Mouse (Mus musculus) T-cell, adult 2 months (primary cell): ENCODE results near the gene Gm9944.

Source experiments
- DNase-seq: peaks from one replicate; pipeline ENCODE4 v3.0.0; 2022; ENCODE audit warnings: low spot score

Gm9944 gene

DNA sequence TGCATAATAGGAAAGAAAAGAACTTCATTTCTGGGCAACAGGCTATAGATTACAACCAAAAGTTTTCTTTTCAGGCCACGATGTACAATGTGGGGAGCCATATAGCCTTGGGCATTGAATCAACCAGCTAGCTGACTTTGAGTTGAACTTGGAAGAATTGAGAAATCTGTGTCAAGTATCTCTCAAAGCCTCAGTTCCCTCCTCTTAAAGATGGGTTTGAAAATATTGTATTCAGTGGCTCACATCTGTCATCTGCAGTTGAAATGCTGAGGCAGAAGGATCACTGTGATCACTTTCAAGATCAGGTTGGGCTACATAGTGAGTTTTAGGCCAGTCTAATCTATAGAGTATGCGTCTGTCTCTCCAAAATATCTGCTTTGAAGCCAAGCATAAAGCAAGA lies at the start of gene Gm9944:
Gm9944 (minus strand) TSS at position 101 of the 400 bp plus-strand sequence.
- DNase-seq: no peak

DNA sequence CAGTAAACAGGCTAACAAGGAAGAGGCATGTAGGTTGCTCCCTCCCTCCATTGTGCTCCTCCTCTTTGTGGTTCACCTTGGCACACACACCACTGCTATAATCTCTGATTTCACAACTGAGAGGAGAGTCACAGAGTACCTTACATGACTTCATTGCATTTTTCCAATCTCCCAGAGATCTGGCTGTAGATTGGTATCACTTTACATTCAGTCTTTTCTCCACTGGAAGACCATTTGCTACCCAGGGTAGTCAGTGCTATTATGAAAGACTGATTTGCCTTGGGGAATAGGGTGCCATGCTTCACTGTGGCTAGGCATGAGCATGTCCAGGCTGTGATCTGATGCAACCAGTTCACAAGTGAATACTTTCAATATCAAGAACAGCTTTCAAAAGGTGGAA lies 40.2 kb upstream of the Gm9944 start:
- no peak for DNase-seq

DNA sequence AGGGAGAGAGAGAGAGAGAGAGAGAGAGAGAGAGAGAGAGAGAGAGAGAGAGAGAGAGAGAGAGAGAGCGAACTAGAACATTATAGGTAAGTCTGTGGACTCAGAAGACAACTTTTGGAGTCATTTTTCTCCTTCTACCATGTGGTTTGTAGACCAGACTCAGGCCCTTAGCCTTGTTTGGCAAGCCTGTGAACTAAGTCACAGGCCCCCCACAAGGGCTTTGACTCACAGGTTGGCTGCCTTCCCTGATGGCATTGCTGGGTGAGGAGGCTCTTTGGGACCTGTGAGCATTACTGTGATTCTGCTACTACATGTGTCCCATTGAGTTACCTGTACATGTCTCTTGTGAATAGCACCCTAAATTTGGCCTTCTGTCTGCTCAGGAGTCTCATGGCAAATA lies 15.0 kb upstream of the Gm9944 start:
- no peak for DNase-seq

DNA sequence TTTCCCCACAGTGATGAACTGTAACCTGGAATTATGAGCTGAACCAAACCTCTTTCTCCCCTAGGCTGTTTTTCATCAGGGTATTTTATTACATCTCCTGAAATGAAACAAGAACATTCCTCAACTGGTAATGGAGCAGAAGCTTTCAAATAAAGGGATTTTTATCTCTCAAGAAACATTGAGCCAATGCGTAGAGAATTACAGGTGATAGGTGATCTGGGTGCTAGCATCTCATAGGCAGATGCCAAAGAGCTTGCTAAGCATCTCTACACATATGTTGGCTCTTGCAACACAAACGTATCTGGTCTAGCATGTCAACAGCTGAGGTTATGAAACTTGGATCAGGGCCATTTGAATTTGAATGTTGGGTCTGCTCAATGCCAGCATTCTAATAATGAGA lies 12.1 kb upstream of the Gm9944 start:
- no peak for DNase-seq

DNA sequence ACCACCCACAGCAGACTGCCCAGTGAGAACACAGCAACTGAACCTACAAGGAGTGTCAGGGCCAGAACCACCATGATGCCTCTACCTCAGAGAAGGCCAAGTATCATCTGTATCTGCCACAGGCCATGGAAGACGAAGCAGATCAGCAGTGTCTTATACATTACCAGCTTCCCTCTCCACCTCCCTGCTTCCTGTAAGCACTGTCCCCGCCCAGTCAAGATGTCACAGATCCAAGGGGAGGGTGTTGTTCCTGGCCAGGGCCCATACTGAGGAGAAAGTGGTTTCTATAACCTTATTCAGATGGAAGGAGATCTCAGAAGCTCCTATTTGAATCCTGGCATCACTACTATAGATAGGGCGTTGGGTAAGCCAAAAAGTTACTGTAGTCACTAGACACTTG lies 10.5 kb upstream of the Gm9944 start, which contains the start of gene Aadacl3:
Aadacl3 (minus strand) TSS at position 101 of the 400 bp plus-strand sequence.
- DNase-seq: no peak

DNA sequence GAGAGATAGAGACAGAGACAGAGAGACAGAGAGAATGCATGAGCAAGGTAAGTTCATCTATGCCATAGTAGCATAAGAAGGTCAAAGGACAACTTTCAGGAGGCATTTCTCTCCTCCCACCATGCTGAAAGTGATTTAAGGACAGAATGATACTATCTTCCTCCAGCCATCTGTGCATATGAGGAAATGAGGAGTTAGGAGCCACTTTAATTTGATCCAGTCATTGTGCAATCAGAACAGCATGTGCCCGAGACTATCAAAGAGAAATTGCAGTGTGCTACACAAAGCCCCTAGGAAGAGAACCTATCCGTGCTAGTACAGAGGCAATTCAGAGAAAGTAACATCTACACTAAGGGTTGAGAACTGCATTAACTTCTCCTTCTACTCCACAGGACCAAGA lies 4.6 kb downstream of the Gm9944 start:
- no peak for DNase-seq

DNA sequence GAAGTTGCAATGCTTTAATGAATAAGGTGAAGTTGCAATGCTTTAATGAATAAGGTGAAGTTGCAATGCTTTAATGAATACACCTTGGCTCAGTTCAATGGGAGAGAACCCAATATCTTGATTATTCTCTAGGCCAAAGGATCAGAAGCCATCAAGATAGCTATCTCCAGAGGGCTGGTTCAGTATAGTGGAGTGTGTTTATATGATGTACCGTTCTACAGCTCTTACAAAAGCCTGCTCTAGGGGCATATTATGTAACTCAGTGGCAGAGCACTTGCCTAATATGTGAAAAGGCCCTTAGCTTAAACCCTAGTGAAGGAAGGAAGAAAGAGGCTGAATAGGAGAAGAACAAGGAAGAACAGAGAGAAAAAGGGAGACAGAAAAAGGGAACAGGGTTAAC lies 11.5 kb downstream of the Gm9944 start:
- no peak for DNase-seq

DNA sequence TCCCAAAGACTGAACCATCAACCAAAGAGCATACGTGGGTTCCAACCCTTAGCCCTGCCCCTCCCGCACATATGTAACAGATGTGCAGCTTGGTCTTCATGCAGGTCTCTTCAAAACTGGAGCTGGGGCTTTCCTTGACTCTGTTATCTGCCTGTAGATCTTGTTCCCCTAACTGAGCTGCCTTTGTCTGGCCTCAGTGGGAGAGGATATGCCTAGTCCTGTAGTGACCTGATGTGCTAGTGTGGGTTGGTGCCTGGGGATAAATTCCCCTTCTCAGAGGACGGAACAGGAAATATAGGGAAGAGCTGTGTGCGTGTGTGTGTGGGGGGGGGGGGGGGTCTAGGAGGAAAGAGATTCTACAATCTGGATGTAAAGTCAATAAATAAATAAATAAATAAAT lies 12.0 kb downstream of the Gm9944 start:
- DNase-seq: no peak

DNA sequence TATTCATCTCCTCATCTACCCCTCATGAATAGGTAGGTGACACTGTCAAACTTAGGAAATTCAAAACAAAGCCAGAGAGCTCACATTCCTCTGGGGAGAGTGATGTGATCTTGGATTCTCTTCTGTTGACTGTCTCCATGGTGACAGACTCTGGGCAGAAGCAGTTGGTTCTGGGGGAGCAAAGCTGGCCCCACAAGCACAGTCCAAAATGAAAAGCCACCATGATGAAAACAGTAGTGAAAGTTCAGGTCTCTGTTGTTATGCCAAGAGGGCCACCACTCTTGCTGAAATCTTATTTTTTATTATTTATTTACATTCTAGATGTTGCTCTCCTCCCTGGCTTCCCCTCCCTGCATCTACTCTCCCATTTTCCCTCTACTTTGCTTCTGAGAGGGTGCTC lies 14.4 kb downstream of the Gm9944 start, which contains the start of gene 1700012P22Rik:
1700012P22Rik (minus strand) TSS at position 101 of the 400 bp plus-strand sequence.
- no peak for DNase-seq

DNA sequence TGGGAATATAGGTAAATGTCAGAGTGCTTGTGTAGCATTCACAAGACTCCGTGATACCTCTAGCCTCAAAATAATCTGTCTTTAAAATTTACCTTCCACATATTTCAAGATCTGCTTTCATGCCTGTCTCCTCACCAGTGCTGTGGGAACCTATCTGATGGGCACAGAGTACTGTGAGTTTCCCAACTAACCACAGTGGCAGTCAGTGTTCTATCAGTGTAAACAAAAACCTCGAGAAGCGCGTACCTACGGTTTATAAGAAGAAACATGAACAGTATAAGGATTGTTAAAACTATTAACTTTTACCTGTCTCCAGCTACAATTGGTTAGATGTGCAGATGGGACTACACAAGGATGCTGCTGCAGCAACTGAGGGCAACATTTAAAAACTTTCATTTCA lies 19.9 kb downstream of the Gm9944 start:
- DNase-seq: no peak

DNA sequence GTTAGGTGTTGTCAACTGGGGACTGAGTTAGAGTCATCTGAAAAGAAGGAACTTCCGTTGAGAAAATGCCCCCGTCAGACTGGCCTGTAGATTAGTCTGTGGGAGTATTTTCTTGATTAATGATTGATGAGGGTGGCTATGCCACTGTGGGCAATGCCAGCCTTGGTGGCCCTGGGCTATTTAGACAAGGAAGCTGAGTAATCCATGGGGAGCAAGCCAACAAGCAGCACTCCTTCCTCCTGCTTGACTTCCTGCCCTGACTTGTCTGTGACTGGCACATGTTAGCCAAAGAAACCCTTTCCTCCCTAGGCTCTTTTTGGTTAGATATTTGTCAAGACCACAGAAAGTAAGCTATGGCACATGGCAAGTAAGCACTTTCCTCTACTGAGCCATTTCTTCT lies 22.4 kb downstream of the Gm9944 start:
- no peak for DNase-seq

DNA sequence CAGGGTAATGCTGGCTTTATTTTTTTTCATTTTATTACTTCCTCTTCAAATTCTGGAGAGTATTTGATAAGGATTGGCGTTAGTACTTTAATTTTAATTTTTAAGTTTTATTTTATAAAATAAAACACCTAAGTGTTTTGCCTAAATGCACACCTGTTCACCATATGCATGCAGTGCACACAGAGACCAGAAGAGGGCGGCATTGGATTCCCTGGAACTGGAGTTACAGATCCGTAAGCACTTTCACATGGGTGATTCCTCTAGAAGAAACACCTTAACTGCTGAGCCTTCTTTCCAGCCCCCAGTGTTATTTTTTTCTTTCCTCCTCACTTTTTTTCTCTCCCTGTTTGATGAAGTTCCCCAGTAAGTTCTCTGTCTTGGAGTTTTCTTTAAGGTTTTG lies 24.2 kb downstream of the Gm9944 start:
- no peak for DNase-seq

DNA sequence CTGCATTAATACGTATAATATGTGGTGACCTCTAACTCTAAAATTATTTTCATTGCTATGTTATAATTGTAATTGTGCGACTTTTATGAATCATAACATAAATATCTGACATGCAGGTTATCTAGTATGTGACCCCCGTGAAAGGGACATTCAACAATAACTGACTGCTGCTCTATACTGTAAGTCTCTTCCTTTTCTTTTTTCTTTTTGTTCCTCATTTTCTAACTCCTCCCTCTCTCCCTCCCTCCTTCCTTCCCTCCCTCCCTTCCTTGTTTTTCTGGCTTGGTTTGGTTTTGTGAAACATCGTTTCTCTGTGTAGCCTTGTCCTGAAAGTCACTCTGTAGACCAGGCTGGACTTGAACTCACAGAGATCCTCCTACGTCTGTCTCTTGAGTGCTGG lies 28.5 kb downstream of the Gm9944 start:
- no peak for DNase-seq

DNA sequence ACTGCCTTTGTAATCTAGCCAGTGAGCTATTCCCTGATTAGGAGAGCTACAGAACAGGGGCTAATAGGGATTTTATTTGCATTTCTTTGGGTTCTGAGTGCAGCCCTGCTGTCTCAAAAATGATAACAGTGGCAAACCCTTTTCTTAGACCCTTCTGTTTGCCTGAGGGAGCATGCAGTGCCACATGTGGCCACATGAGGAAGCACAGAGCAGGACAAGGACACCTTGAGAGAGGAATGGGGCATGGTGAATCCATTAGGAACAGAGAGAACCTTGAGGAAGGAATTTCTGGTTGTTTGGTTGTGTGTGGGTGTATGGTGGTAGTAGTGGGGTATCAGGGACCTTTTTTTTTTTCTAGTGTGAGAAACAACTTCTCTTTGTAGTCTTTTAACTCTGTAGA lies 32.5 kb downstream of the Gm9944 start:
- no peak for DNase-seq

DNA sequence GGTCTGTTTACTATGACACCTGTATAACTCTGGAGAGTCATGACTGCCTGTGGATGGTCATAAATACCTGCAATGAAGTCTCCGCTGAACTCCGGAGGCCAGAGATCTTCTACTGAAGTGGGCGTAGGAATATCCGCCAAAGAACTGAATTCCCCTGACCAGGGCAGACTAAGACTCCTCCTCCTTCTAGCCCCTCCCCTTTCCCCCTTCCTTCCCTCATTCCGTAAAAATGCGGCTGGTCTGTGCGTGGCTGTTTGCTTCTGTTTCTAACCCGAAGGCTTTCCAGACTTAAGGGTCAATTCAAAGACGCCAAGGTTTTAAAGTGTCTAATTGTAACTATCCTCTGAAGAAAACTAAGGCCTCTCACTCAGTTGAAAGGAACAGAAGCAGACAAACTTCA lies 44.8 kb downstream of the Gm9944 start, which contains the start of gene Pramef12:
Pramef12 (minus strand) TSS at position 175 of the 400 bp plus-strand sequence.
- DNase-seq: no peak

DNA sequence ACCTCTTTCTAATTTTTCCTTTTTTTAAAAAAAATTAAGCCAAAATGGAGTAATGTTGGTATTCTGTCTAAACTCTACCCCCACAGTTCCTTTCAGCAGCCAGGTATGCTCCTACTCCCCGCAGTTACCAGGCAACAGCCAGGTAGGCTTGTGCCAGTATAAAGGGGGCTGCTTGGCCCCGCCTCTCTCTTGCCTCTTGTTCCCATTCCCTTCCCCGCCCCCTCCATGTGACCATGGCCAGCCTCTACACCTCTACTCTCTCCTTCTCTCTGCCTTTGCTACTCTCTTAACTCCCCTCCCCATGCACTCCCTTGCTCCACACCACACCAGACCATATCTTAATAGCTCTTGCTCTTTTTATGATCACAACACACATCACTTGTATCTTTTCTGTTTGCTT lies 46.9 kb downstream of the Gm9944 start:
- DNase-seq: no peak

DNA sequence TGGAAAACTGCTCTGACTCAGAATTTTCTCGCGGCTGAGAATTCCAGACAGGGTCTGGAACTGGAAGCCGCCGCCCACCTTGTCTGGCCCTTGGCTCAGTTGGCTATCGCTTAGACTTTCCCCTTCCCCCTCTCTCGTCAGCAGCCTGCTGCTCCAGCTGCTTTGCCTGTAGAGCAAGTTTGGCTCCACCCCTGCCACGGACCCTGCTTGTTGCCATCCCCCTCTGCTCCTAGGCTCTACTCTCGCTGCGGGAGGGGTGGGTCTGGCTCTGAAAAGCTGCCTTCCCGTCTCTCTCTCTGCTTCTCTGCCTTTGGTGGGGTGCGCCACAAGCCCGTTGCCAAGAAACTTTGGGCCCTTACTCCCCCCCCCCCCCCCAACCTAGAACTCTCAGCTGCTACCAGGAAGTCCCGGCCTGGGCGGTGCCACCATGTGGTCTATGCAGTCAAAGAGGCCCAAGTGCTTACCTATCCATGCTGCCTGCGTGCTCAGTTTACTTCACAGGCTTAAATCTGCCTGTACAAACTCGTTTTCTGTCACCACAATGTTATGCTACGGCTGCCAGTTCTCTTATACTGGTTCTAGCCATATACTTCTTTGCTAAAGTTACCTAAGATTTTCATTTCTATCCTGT lies 48.5 kb downstream of the Gm9944 start:
- DNase-seq: no peak
